Mouse (Mus musculus): ENCODE results near the gene Dnm3. TPM values are rescaled to one million over a fixed set of nuclear protein-coding genes. Genes with fewer than 3 reads are reported as not detected.

Dnm3 gene
- polyA plus RNA-seq, 1 experiment, result 45.3 TPM

- no peak for DNase-seq (ENCODE audit: low read depth)
- TF ChIP-seq CTCF (IDR thresholded peaks at IDR 0.05; ENCODE audit: borderline replicate concordance, extremely low read depth, insufficient read depth, insufficient read length) (peak; percentile 18; the same call in 1 of the 2 replicates), POLR2A (IDR thresholded peaks at IDR 0.05; ENCODE audit: borderline replicate concordance, extremely low read depth, insufficient read depth, insufficient read length, poor library complexity, severe bottlenecking) (no peak)
These were observed 296.5 kb downstream of the Dnm3 start for GRCm38 (mm10) chr1:162181187-162181975.

- no peak for TF ChIP-seq POLR2A (IDR thresholded peaks at IDR 0.05; ENCODE audit: borderline replicate concordance, extremely low read depth, insufficient read depth, insufficient read length, poor library complexity, severe bottlenecking)
- no peak for TF ChIP-seq CTCF (IDR thresholded peaks at IDR 0.05; ENCODE audit: borderline replicate concordance, extremely low read depth, insufficient read depth, insufficient read length)
- no peak for DNase-seq (ENCODE audit: low read depth)
These were observed 297.4 kb downstream of the Dnm3 start for GRCm38 (mm10) chr1:162180451-162180850.

GRCm38 (mm10) chr1:162179401-162179800, 298.4 kb downstream of the Dnm3 start:
- no peak for TF ChIP-seq CTCF (IDR thresholded peaks at IDR 0.05; ENCODE audit: borderline replicate concordance, extremely low read depth, insufficient read depth, insufficient read length)
- TF ChIP-seq POLR2A (IDR thresholded peaks at IDR 0.05; ENCODE audit: borderline replicate concordance, extremely low read depth, insufficient read depth, insufficient read length, poor library complexity, severe bottlenecking), result no peak
- DNase-seq (ENCODE audit: low read depth), result no peak

GRCm38 (mm10) chr1:162172806-162173205, 305.0 kb downstream of the Dnm3 start:
- TF ChIP-seq CTCF (IDR thresholded peaks at IDR 0.05; ENCODE audit: borderline replicate concordance, extremely low read depth, insufficient read depth, insufficient read length) (no peak), POLR2A (IDR thresholded peaks at IDR 0.05; ENCODE audit: borderline replicate concordance, extremely low read depth, insufficient read depth, insufficient read length, poor library complexity, severe bottlenecking) (no peak)
- peak; percentile 15 for DNase-seq (ENCODE audit: low read depth)

- TF ChIP-seq POLR2A (IDR thresholded peaks at IDR 0.05; ENCODE audit: borderline replicate concordance, extremely low read depth, insufficient read depth, insufficient read length, poor library complexity, severe bottlenecking) (no peak), CTCF (IDR thresholded peaks at IDR 0.05; ENCODE audit: borderline replicate concordance, extremely low read depth, insufficient read depth, insufficient read length) (no peak)
- DNase-seq (ENCODE audit: low read depth), result no peak
These were observed 313.9 kb downstream of the Dnm3 start for GRCm38 (mm10) chr1:162163687-162164484.

- TF ChIP-seq CTCF (IDR thresholded peaks at IDR 0.05; ENCODE audit: borderline replicate concordance, extremely low read depth, insufficient read depth, insufficient read length), result no peak
- no peak for TF ChIP-seq POLR2A (IDR thresholded peaks at IDR 0.05; ENCODE audit: borderline replicate concordance, extremely low read depth, insufficient read depth, insufficient read length, poor library complexity, severe bottlenecking)
- no peak for DNase-seq (ENCODE audit: low read depth)
These were observed 315.2 kb downstream of the Dnm3 start for GRCm38 (mm10) chr1:162162677-162163076.

GRCm38 (mm10) chr1:162162249-162162648, 315.6 kb downstream of the Dnm3 start:
- no peak for TF ChIP-seq POLR2A (IDR thresholded peaks at IDR 0.05; ENCODE audit: borderline replicate concordance, extremely low read depth, insufficient read depth, insufficient read length, poor library complexity, severe bottlenecking)
- TF ChIP-seq CTCF (IDR thresholded peaks at IDR 0.05; ENCODE audit: borderline replicate concordance, extremely low read depth, insufficient read depth, insufficient read length), result no peak

GRCm38 (mm10) chr1:162160718-162161117, 317.1 kb downstream of the Dnm3 start:
- TF ChIP-seq CTCF (IDR thresholded peaks at IDR 0.05; ENCODE audit: borderline replicate concordance, extremely low read depth, insufficient read depth, insufficient read length) (no peak), POLR2A (IDR thresholded peaks at IDR 0.05; ENCODE audit: borderline replicate concordance, extremely low read depth, insufficient read depth, insufficient read length, poor library complexity, severe bottlenecking) (no peak)

More at GRCm38 (mm10) chr1:162162249-162162648, 315.6 kb downstream of the Dnm3 start:
- DNase-seq (ENCODE audit: low read depth), result no peak

GRCm38 (mm10) chr1:162158486-162158885, 319.3 kb downstream of the Dnm3 start:
- TF ChIP-seq POLR2A (IDR thresholded peaks at IDR 0.05; ENCODE audit: borderline replicate concordance, extremely low read depth, insufficient read depth, insufficient read length, poor library complexity, severe bottlenecking) (no peak), CTCF (IDR thresholded peaks at IDR 0.05; ENCODE audit: borderline replicate concordance, extremely low read depth, insufficient read depth, insufficient read length) (no peak)
- no peak for DNase-seq (ENCODE audit: low read depth)

More at GRCm38 (mm10) chr1:162160718-162161117, 317.1 kb downstream of the Dnm3 start:
- no peak for DNase-seq (ENCODE audit: low read depth)

- no peak for DNase-seq (ENCODE audit: low read depth)
- no peak for TF ChIP-seq POLR2A (IDR thresholded peaks at IDR 0.05; ENCODE audit: borderline replicate concordance, extremely low read depth, insufficient read depth, insufficient read length, poor library complexity, severe bottlenecking)
- TF ChIP-seq CTCF (IDR thresholded peaks at IDR 0.05; ENCODE audit: borderline replicate concordance, extremely low read depth, insufficient read depth, insufficient read length), result no peak
These were observed 320.2 kb downstream of the Dnm3 start for GRCm38 (mm10) chr1:162157659-162158058.

GRCm38 (mm10) chr1:162156873-162157272, 321.0 kb downstream of the Dnm3 start:
- no peak for TF ChIP-seq POLR2A (IDR thresholded peaks at IDR 0.05; ENCODE audit: borderline replicate concordance, extremely low read depth, insufficient read depth, insufficient read length, poor library complexity, severe bottlenecking)
- no peak for TF ChIP-seq CTCF (IDR thresholded peaks at IDR 0.05; ENCODE audit: borderline replicate concordance, extremely low read depth, insufficient read depth, insufficient read length)
- no peak for DNase-seq (ENCODE audit: low read depth)
